Mouse (Mus musculus): ENCODE measurements around the gene Rdm1. TPM values are rescaled to one million over a fixed set of nuclear protein-coding genes. Genes with fewer than 3 reads are reported as not detected.
A peak's percentile ranks its signal among the peaks of the same experiment; 100 is the strongest.
"Not testable (repeated sequence)": the region's sequence is repeated elsewhere in the genome, so short reads cannot be mapped to it uniquely, and the experiment has no call there.

Gene Rdm1
- total and polyA plus RNA-seq, 3 experiments: 6.5 to 6.8 TPM; not detected in 1

DNA sequence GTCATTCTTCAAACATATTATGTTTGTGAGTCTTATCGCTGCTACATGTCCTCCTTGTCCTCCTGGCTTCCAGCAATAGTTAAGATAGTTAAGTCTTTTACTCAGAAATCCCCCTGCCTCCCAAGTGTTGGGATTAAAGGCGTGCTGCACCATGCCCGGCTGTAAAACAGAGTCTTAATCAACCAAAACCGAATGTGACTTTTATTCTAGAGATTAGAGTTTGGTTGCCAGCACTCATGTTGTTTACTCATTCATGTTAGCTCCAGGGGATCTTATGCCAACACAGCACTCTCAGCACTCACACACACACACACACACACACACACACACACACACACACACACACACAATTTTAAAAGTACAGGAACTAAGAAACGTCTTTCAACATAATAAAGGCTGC, 15.9 kb downstream of the Rdm1 start (continued):
- no peak for TF ChIP-seq CHD1 (IDR thresholded peaks at IDR 0.05; ENCODE audit: low read depth, low read length)

DNA sequence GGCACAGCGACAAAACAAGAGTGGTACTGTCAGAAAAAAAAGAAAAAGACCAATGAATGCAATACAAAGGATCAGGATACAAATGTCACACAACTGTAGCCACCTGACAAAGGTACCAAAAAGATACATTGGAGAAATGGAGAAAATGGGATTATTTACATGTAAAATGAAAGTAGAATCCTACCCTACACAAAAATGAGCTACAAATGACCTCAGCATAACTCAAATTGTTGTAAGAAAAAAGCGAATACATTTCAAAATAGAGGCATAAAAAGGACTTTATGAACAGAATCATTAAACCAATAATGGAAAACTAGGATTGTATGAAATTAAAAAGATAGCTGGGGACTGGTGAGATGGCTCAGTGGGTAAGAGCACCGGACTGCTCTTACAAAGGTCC, 17.6 kb downstream of the Rdm1 start:
- H3K4me3 ChIP-seq (ENCODE audit: control insufficient read depth in 1 of 2, insufficient read depth in 1 of 2, low read depth in 2 of 2, low read length in 2 of 2): no peak overlapping the region
- no peaks in the 10 kb centered on the region for H3K27me3 ChIP-seq (ENCODE audit: control insufficient read depth in 1 of 2, insufficient read depth in 2 of 2, low read length in 2 of 2)
- H3K36me3 ChIP-seq (ENCODE audit: control insufficient read depth in 1 of 2, insufficient read depth in 2 of 2, low read length in 2 of 2): peaks cover 0 to 11% of the 10 kb centered on the region in 2 experiments; a peak in 2 of 4 replicates
- H3K79me2 ChIP-seq (ENCODE audit: control insufficient read depth, insufficient read depth, low read length, poor library complexity): peaks cover 1% of the 10 kb centered on the region; the same call in 1 of the 2 replicates
- TF ChIP-seq UBTF (IDR thresholded peaks at IDR 0.05; ENCODE audit: borderline replicate concordance, insufficient read depth, low read depth, low read length) (no peak), TBP (IDR thresholded peaks at IDR 0.05; ENCODE audit: low read depth, low read length) (no peak), ZC3H11A (IDR thresholded peaks at IDR 0.05; ENCODE audit: low read depth, low read length) (no peak), ELF1 (IDR thresholded peaks at IDR 0.05; ENCODE audit: low read depth, low read length) (no peak), MYB (IDR thresholded peaks at IDR 0.05; ENCODE audit: low read depth, low read length) (no peak), SIN3A (IDR thresholded peaks at IDR 0.05; ENCODE audit: low read length) (no peak), ZMIZ1 (IDR thresholded peaks at IDR 0.05; ENCODE audit: low read depth, low read length) (no peak), MXI1 (IDR thresholded peaks at IDR 0.05; ENCODE audit: low read depth, low read length) (no peak), EP300 (IDR thresholded peaks at IDR 0.05; ENCODE audit: low read depth in 1 of 2, low read length in 2 of 2) (no peak), ZKSCAN1 (IDR thresholded peaks at IDR 0.05; ENCODE audit: low read depth, low read length) (no peak), POLR2A (IDR thresholded peaks at IDR 0.05; ENCODE audit: control insufficient read depth in 1 of 2, insufficient read depth in 1 of 2, low read depth in 1 of 2, low read length in 2 of 2, poor library complexity in 1 of 2) (no peak), USF1 (IDR thresholded peaks at IDR 0.05; ENCODE audit: low read depth, low read length) (no peak), MEF2A (IDR thresholded peaks at IDR 0.05; ENCODE audit: extremely low read depth, insufficient replicate concordance, low read depth, low read length, poor library complexity, severe bottlenecking) (no peak), MAFK (IDR thresholded peaks at IDR 0.05; ENCODE audit: borderline replicate concordance, low read depth, low read length) (no peak), E2F4 (IDR thresholded peaks at IDR 0.05; ENCODE audit: borderline replicate concordance, low read depth, low read length) (no peak), ETS1 (IDR thresholded peaks at IDR 0.05; ENCODE audit: low read depth, low read length) (no peak), CTCF (IDR thresholded peaks at IDR 0.05 in 2 of 3, conservative IDR thresholded peaks at IDR 0.05 in 1 of 3; ENCODE audit: control insufficient read depth in 1 of 3, insufficient read depth in 1 of 3, low read depth in 2 of 3, low read length in 3 of 3, poor library complexity in 1 of 3, severe bottlenecking in 1 of 3) (no peak)
- H3K4me1 ChIP-seq (ENCODE audit: control insufficient read depth in 1 of 2, insufficient read depth in 2 of 2, low read length in 2 of 2): peaks cover 0 to 6% of the 10 kb centered on the region in 2 experiments; a peak in 1 of 4 replicates
- H3K27ac ChIP-seq (ENCODE audit: control insufficient read depth, low read depth, low read length): no peak overlapping the region
- H3K9ac ChIP-seq (ENCODE audit: control insufficient read depth, low read depth, low read length, poor library complexity, severe bottlenecking): no peak overlapping the region
- no peaks in the 10 kb centered on the region for H3K9me3 ChIP-seq (replicated peaks; ENCODE audit: insufficient read depth, low read length)
- DNase-seq (ENCODE audit: low read depth, low spot score): peak; percentile 49

DNA sequence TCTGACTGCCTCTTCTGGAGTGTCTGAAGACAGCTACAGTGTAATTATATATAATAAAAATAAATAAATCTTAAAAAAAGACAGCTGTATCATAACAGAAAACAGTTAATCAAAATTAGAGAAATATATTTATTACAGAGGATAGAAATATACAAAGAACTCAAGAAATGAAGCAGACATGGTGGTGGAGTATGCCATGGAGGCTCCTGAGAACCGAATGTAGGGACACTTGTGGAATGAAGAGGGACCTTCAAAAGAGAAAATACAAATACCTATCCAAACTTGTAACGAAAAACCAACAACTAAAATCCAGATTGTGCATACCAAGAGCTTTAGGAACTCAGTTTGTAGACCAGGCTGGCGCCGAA, 18.0 kb downstream of the Rdm1 start:
- not testable (repeated sequence) for H3K9ac ChIP-seq (ENCODE audit: control insufficient read depth, low read depth, low read length, poor library complexity, severe bottlenecking); H3K4me3 ChIP-seq (ENCODE audit: control insufficient read depth in 1 of 2, insufficient read depth in 1 of 2, low read depth in 2 of 2, low read length in 2 of 2); H3K9me3 ChIP-seq (replicated peaks; ENCODE audit: insufficient read depth, low read length); H3K27me3 ChIP-seq (ENCODE audit: control insufficient read depth in 1 of 2, insufficient read depth in 2 of 2, low read length in 2 of 2); H3K4me1 ChIP-seq (ENCODE audit: control insufficient read depth in 1 of 2, insufficient read depth in 2 of 2, low read length in 2 of 2); H3K79me2 ChIP-seq (ENCODE audit: control insufficient read depth, insufficient read depth, low read length, poor library complexity); H3K27ac ChIP-seq (ENCODE audit: control insufficient read depth, low read depth, low read length)
- peak; percentile 91 for DNase-seq (ENCODE audit: low read depth, low spot score)
- H3K36me3 ChIP-seq (ENCODE audit: control insufficient read depth in 1 of 2, insufficient read depth in 2 of 2, low read length in 2 of 2): peaks cover 0 to 11% of the 10 kb centered on the region in 2 experiments; a peak in 2 of 4 replicates
- TF ChIP-seq POLR2AphosphoS5 (IDR thresholded peaks at IDR 0.05; ENCODE audit: borderline replicate concordance, low read depth, low read length) (peak; percentile 91; the same call in 1 of the 2 replicates), NELFE (IDR thresholded peaks at IDR 0.05; ENCODE audit: low read depth, low read length) (peak; percentile 69), ZMIZ1 (IDR thresholded peaks at IDR 0.05; ENCODE audit: low read depth, low read length) (peak; percentile 81), ETS1 (IDR thresholded peaks at IDR 0.05; ENCODE audit: low read depth, low read length) (peak; percentile 72; the same call in 1 of the 2 replicates), POLR2A (IDR thresholded peaks at IDR 0.05; ENCODE audit: control insufficient read depth in 1 of 2, insufficient read depth in 1 of 2, low read depth in 1 of 2, low read length in 2 of 2, poor library complexity in 1 of 2) (peak in 1 of 2 experiments; percentile 35; a peak in 1 of 4 replicates), POLR2AphosphoS2 (IDR thresholded peaks at IDR 0.05; ENCODE audit: low read length) (peak; percentile 57; the same call in 1 of the 2 replicates), HCFC1 (IDR thresholded peaks at IDR 0.05; ENCODE audit: low read depth, low read length) (0 out of 2 replicates have a peak, but pooled peaks have one; percentile 48), RCOR1 (IDR thresholded peaks at IDR 0.05; ENCODE audit: low read depth, low read length) (peak; percentile 40; the same call in 1 of the 2 replicates)
